Mouse (Mus musculus): Measurements from ENCODE around the gene Brdt.

Gene Brdt

DNA sequence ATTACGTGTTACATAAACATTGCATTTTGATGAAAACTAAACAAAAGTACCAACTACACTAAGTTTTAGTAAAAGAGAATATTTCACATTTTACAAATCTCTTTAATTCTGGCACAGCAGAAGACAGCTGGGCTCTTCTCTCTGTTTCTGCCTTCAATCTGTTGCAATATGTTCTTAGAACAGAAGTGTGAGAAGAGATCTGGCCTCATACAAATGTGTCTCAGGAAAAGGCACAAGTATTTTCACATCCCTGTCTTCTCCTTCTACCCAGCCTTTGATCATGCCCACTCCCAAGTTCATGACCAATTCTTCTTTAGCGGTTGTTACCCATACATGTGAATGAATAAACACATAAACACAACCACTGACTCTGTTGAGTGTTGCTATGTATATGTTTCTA is 84.1 kb downstream of the Brdt start:
- DNase-seq = no peak

DNA sequence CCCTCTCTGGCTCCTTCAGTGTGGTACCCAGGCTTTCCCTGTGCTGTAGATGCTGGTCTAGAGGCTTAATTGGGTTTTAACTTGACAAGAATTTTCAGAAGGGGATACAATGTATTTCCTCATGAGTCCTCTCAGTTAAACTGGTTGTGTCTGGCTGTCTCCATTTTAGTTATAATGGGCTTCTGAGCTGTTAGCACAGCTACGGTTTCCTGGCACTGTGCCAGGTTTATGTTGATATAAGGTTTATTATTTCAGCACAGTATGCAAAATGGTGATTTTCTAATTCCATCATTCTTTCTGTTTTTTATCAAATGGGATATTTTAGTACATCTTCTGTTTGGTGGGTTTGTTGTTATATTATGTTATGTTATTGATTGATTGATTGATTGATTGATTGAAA is 90.7 kb downstream of the Brdt start:
- DNase-seq = no peak

- DNase-seq = no peak
Measured at GRCm38 (mm10) chr5:107431249-107431648, 100.3 kb downstream of the Brdt start, which contains the start of gene Lpcat2b. TSS of gene Lpcat2b (plus strand) at chr5:107431549.

DNA sequence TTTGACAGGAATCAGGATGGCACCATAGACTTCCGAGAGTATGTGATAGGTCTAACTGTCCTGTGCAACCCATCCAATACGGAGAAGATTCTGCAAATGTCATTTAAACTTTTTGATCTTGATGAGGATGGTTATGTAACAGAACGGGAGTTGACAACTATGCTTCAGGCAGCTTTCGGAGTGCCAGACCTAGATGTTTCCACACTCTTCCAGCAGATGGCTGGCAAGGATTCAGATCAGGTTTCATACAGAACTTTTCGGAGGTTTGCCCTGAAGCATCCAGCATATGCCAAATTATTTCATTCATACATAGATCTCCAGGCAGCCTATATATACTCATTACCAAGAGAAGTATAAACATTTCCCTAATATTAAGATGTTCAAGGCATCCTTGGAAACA is 103.0 kb downstream of the Brdt start:
- no peak for DNase-seq

DNA sequence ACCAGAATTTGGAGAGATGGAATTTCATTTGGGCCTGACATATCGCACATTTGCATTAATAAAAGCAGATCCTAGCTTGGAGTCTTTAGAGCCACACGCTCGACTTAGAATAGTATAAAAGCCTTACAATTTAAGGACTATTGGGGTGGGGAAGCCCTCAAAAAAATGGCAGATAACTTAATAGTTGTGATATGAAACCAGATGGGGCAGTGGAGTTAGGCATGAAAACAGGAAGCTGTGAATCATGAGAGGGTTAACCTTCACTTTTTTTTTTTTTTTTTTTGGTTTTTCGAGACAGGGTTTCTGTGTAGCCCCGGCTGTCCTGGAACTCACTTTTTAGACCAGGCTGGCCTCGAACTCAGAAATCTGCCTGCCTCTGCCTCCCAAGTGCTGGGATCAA is 105.2 kb downstream of the Brdt start:
- DNase-seq = no peak
